Mouse (Mus musculus): Measurements from ENCODE around the gene Zfp710. TPM values are rescaled to one million over a fixed set of nuclear protein-coding genes. Genes with fewer than 3 reads are reported as not detected.

The Zfp710 gene
- polyA plus RNA-seq, 2 experiments, result 15.0 to 24.7 TPM

DNA sequence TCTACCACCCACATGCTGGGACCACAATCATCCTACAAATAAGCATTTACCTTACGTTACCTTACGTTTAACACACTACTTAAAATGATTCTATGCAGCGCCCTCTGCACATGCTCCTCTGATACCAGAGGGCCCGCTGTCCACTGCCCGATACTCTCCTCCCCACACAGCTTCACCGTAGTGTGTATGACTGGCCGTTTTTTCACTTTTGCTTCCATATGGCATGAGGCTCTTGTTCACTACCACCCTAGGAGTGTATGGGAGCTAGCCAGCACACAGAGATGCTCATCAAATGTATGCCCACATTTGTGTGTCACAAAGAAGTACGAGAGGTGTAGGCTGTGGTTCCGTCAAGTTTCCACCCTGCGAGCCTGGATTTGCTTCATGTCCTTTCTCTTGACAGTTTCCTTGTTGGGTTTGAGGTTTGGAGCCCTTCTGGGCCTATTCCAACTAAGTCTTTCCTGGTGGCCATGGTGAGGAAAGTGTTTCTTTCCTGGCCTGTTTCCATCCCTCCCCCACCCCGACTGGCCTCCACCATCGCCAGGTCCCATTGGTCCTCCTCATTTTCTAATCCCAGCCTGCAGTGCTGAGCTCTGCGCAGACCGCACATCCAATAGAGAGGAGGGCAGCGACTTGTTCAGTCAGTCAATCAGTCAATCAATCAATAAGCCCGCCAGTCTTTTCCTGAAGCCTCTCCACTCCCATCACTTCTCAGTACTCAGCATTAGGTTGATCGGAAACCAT, 37.6 kb downstream of the Zfp710 start:
- no peaks in the 10 kb centered on the region for H3K9me3 ChIP-seq (ENCODE audit: control insufficient read depth, low read length)
- peaks cover 5% of the 10 kb centered on the region; the same call in 1 of the 2 replicates for H3K36me3 ChIP-seq (ENCODE audit: control insufficient read depth, insufficient read depth, low read length)
- ATAC-seq (ENCODE audit: low FRiP score, low read depth) (no peak), DNase-seq (ENCODE audit: low spot score) (no peak)
- no peak overlapping the region for H3K27ac ChIP-seq (replicated peaks; ENCODE audit: low read depth, low read length)
- 92% methylated on average over 17 of the region's 17 CpGs for WGBS
- no peaks in the 10 kb centered on the region for H3K27me3 ChIP-seq (ENCODE audit: control insufficient read depth, insufficient read depth, low read length)
- H3K4me1 ChIP-seq (ENCODE audit: control insufficient read depth, insufficient read depth, low read length), result peaks cover 20% of the 10 kb centered on the region
- H3K4me2 ChIP-seq (replicated peaks; ENCODE audit: low read depth, low read length, severe bottlenecking), result no peak overlapping the region
- H3K4me3 ChIP-seq (replicated peaks; ENCODE audit: low read length), result no peak overlapping the region
- no peak overlapping the region for H3K9ac ChIP-seq (ENCODE audit: low read depth, low read length, severe bottlenecking)
- no peak for TF ChIP-seq POLR2A (IDR thresholded peaks at IDR 0.05; ENCODE audit: borderline replicate concordance, extremely low read depth, insufficient read depth, insufficient read length)

DNA sequence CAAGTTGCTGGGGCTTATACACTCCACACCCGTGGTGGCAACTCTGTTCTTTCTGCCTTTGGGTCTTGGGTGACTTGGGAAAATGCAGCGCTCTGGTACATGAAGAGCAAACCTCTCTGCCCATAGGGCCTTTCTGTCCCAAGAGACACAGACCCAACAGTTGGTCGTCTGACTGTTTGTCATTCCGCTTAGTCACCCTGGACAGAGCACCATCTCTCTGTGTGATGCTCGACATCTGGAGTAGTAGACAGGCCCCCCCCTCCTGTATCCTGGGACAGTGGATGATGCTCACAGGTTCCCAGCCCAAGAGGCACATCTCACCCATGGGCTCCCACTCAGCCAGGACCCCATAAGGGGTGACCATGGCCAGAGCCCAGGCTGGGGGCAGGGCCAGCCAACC, 38.6 kb downstream of the Zfp710 start:
- no peak overlapping the region for H3K27ac ChIP-seq (replicated peaks; ENCODE audit: low read depth, low read length)
- H3K36me3 ChIP-seq (ENCODE audit: control insufficient read depth, insufficient read depth, low read length), result no peaks in the 10 kb centered on the region
- H3K4me1 ChIP-seq (ENCODE audit: control insufficient read depth, insufficient read depth, low read length), result peaks cover 15% of the 10 kb centered on the region
- WGBS, result 75% methylated on average over 5 of the region's 5 CpGs
- no peak overlapping the region for H3K9ac ChIP-seq (ENCODE audit: low read depth, low read length, severe bottlenecking)
- ATAC-seq (ENCODE audit: low FRiP score, low read depth) (no peak), DNase-seq (ENCODE audit: low spot score) (no peak)
- H3K4me3 ChIP-seq (replicated peaks; ENCODE audit: low read length), result no peak overlapping the region
- H3K4me2 ChIP-seq (replicated peaks; ENCODE audit: low read depth, low read length, severe bottlenecking), result no peak overlapping the region
- no peaks in the 10 kb centered on the region for H3K9me3 ChIP-seq (ENCODE audit: control insufficient read depth, low read length)
- no peaks in the 10 kb centered on the region for H3K27me3 ChIP-seq (ENCODE audit: control insufficient read depth, insufficient read depth, low read length)
- TF ChIP-seq POLR2A (IDR thresholded peaks at IDR 0.05; ENCODE audit: borderline replicate concordance, extremely low read depth, insufficient read depth, insufficient read length), result no peak

DNA sequence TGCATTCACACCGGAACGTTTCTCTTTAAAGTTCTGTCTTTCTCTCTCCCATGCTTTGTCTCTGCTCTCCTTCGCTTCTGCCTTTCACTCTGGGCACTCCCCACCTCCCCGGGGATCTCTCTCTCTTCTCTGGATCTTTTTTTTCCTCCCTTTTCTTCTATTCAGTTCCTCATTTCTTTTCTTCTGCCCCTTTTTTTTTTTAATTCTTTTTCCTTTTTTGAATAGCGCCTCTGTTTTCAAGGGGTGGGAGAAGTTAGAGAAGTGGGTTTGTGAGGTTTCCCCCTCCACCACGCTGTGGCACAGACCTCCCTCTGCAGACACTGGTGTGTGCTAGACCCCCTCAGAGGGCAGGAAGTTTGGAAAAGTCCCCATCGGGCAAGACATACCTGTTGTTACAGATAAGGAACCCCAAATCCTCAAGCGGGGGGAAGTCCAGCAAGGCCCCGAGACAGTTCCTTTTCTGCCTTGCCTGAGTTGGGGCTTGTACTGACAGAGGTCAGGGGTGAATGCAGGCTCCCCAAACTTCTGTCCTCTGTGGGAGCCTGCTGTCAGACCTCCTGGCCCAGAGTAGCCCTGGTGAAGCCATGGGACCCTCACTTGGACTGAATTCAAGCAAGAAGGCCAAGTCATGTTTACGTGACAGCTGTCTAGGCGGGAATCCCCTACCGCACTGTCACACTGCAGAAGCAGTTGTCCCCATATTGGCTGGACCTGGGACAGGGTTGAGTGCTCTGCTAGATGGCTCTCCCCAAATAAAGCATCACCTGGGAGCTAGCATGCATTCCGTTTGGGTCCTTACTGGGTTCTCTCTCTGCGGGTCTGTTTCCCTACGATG, 39.5 kb downstream of the Zfp710 start:
- 77% methylated on average over 15 of the region's 15 CpGs for WGBS
- no peak overlapping the region for H3K4me2 ChIP-seq (replicated peaks; ENCODE audit: low read depth, low read length, severe bottlenecking)
- H3K4me3 ChIP-seq (replicated peaks; ENCODE audit: low read length), result no peak overlapping the region
- no peaks in the 10 kb centered on the region for H3K27me3 ChIP-seq (ENCODE audit: control insufficient read depth, insufficient read depth, low read length)
- TF ChIP-seq POLR2A (IDR thresholded peaks at IDR 0.05; ENCODE audit: borderline replicate concordance, extremely low read depth, insufficient read depth, insufficient read length), result no peak
- no peak for ATAC-seq (ENCODE audit: low FRiP score, low read depth)
- H3K9me3 ChIP-seq (ENCODE audit: control insufficient read depth, low read length), result no peaks in the 10 kb centered on the region
- H3K36me3 ChIP-seq (ENCODE audit: control insufficient read depth, insufficient read depth, low read length), result no peaks in the 10 kb centered on the region
- no peak overlapping the region for H3K27ac ChIP-seq (replicated peaks; ENCODE audit: low read depth, low read length)
- no peak for DNase-seq (ENCODE audit: low spot score)
- H3K9ac ChIP-seq (ENCODE audit: low read depth, low read length, severe bottlenecking), result no peak overlapping the region
- H3K4me1 ChIP-seq (ENCODE audit: control insufficient read depth, insufficient read depth, low read length), result peaks cover 9% of the 10 kb centered on the region

DNA sequence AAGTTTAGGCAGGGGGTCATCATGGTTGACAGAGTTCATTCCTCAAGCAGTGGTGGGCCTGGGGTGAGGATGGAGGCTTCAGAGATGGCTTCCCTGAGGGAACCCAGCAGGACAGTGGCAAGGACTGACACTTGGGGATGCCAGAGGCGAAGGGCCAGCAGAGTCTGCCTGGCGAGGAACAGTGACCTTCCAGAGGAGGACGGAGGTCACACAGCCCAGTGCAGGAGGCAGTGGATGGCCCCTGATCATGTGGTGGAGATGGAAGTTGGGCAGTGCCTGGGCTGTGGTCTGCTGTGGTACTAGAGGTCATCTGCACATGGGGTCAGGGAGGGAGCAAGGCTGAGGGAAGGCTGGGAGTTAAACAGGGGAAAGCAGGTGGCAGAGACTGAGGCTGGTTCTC, 40.6 kb downstream of the Zfp710 start:
- WGBS, result 94% methylated on average over 3 of the region's 3 CpGs
- no peaks in the 10 kb centered on the region for H3K27me3 ChIP-seq (ENCODE audit: control insufficient read depth, insufficient read depth, low read length)
- H3K4me2 ChIP-seq (replicated peaks; ENCODE audit: low read depth, low read length, severe bottlenecking), result no peak overlapping the region
- H3K27ac ChIP-seq (replicated peaks; ENCODE audit: low read depth, low read length), result no peak overlapping the region
- no peak for TF ChIP-seq POLR2A (IDR thresholded peaks at IDR 0.05; ENCODE audit: borderline replicate concordance, extremely low read depth, insufficient read depth, insufficient read length)
- ATAC-seq (ENCODE audit: low FRiP score, low read depth) (no peak), DNase-seq (ENCODE audit: low spot score) (no peak)
- H3K9me3 ChIP-seq (ENCODE audit: control insufficient read depth, low read length), result no peaks in the 10 kb centered on the region
- H3K9ac ChIP-seq (ENCODE audit: low read depth, low read length, severe bottlenecking), result no peak overlapping the region
- peaks cover 12% of the 10 kb centered on the region for H3K4me1 ChIP-seq (ENCODE audit: control insufficient read depth, insufficient read depth, low read length)
- H3K36me3 ChIP-seq (ENCODE audit: control insufficient read depth, insufficient read depth, low read length), result no peaks in the 10 kb centered on the region
- no peak overlapping the region for H3K4me3 ChIP-seq (replicated peaks; ENCODE audit: low read length)

DNA sequence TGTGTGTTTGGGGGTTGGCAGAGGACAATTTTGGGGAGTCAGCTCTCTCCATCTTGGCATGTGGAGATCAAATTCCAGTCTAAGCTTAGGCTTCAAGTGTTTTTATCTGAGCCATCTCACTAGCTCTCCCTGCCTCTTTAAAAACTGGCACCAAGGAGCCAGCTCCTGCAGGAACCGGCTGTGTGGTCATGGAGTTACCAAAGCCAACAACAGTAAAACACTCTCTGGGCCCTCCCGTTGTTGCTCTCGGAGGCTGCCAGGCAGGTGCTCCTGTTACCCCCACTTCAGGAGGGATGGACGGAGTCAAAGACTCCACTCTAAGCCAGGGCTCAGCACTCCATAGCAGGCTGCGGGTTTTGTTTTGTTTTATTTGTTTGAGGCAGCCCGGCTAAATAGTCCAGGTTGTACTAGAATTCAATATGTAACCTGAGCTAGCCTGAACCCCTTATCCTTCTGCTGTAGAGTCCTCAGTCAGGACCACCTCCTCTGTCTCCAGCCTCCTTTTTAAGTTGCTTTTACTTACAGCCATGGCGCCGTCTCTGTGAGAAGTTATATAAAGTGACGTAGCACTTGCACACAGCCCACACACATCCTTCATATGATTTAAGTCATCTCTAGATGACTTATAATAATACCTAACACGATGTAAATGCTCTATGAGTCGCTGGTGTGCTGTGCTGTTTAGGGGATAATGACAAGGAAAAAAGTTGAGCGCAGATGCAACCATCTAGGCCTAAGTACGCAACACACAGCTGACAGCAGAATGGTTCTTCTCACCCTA, 42.3 kb downstream of the Zfp710 start:
- TF ChIP-seq POLR2A (IDR thresholded peaks at IDR 0.05; ENCODE audit: borderline replicate concordance, extremely low read depth, insufficient read depth, insufficient read length), result no peak

More for the DNA sequence above, 42.3 kb downstream of the Zfp710 start:
- no peaks in the 10 kb centered on the region for H3K9me3 ChIP-seq (ENCODE audit: control insufficient read depth, low read length)
- H3K4me3 ChIP-seq (replicated peaks; ENCODE audit: low read length), result no peak overlapping the region
- H3K36me3 ChIP-seq (ENCODE audit: control insufficient read depth, insufficient read depth, low read length), result no peaks in the 10 kb centered on the region
- H3K27me3 ChIP-seq (ENCODE audit: control insufficient read depth, insufficient read depth, low read length), result no peaks in the 10 kb centered on the region
- DNase-seq (ENCODE audit: low spot score) (no peak), ATAC-seq (ENCODE audit: low FRiP score, low read depth) (no peak)
- H3K4me2 ChIP-seq (replicated peaks; ENCODE audit: low read depth, low read length, severe bottlenecking), result no peak overlapping the region
- H3K9ac ChIP-seq (ENCODE audit: low read depth, low read length, severe bottlenecking), result no peak overlapping the region
- peaks cover 11% of the 10 kb centered on the region for H3K4me1 ChIP-seq (ENCODE audit: control insufficient read depth, insufficient read depth, low read length)
- WGBS, result 67% methylated on average over 13 of the region's 13 CpGs
- no peak overlapping the region for H3K27ac ChIP-seq (replicated peaks; ENCODE audit: low read depth, low read length)
